13 mouse cellular contexts compared by ENCODE assay signal in genomic region chr6:88741041-88741440, GRCm38 (mm10). TPM values are rescaled to one million over a fixed set of nuclear protein-coding genes. Genes with fewer than 3 reads are reported as not detected.
DNase-seq lines count a peak whose midpoint lies in the region; ATAC-seq and TF ChIP-seq lines count a peak whose summit lies in the region.
"Had no signal": no experiment of that assay in that cellular context is flagged by ENCODE, and none has a peak within 500 bp of the region (broad histone marks: within the 10 kb centered on the region; RNA-seq: fewer than 3 reads in every experiment).

No protein-coding gene starts in this region.

- peaks cover 32% of the 10 kb centered on the region for H3K36me3 ChIP-seq in liver, embryonic 12.5 days
- H3K36me3 ChIP-seq in neural tube, embryonic 15.5 days, result no peaks in the 10 kb centered on the region
- H3K36me3 ChIP-seq: embryonic facial prominence, embryonic 13.5 days; forebrain, embryonic 12.5 days; hindbrain, embryonic 12.5 days; limb, embryonic 12.5 days had no signal

- no peaks in the 10 kb centered on the region for H3K9me3 ChIP-seq in liver, embryonic 12.5 days (replicated peaks)
- no peaks in the 10 kb centered on the region for H3K9me3 ChIP-seq in neural tube, embryonic 15.5 days (replicated peaks)
- H3K9me3 ChIP-seq: embryonic facial prominence, embryonic 13.5 days; forebrain, embryonic 12.5 days; hindbrain, embryonic 12.5 days; limb, embryonic 12.5 days had no signal

- peak overlapping the region; percentile 82 for H3K27ac ChIP-seq in left cerebral cortex, adult 2 months
- H3K27ac ChIP-seq in liver, embryonic 12.5 days, result peak overlapping the region; percentile 90
- peak overlapping the region; percentile 29 for H3K27ac ChIP-seq in neural tube, embryonic 15.5 days (replicated peaks)
- H3K27ac ChIP-seq: embryonic facial prominence, embryonic 13.5 days; forebrain, embryonic 12.5 days; hindbrain, embryonic 12.5 days; limb, embryonic 12.5 days had no signal

- ATAC-seq in liver, embryonic 12.5 days, result peak; percentile 100
- no peak for ATAC-seq in neural tube, embryonic 15.5 days (ENCODE audit: low FRiP score)

- intact Hi-C loops in left cerebral cortex, adult 2 months (cut with DNase I), result no loop called here
- intact Hi-C loops in left cerebral cortex, postnatal 4 days (cut with DNase I), result no loop called here

- WGBS in liver, embryonic 12.5 days (ENCODE audit: insufficient replicate concordance), result 34% methylated on average over 3 of the region's 3 CpGs
- 85% methylated on average over 3 of the region's 3 CpGs for WGBS in neural tube, embryonic 15.5 days

- H3K4me2 ChIP-seq in liver, embryonic 12.5 days, result peak overlapping the region; percentile 55
- no peak overlapping the region for H3K4me2 ChIP-seq in neural tube, embryonic 15.5 days
- H3K4me2 ChIP-seq: embryonic facial prominence, embryonic 13.5 days; forebrain, embryonic 12.5 days; hindbrain, embryonic 12.5 days; limb, embryonic 12.5 days had no signal

- no peak for TF ChIP-seq CTCF in left cerebral cortex, adult 2 months (IDR thresholded peaks at IDR 0.05)

- DNase-seq in left cerebral cortex, adult 2 months (ENCODE audit: extremely low spot score in 1 of 2, low spot score in 2 of 2), result no peak
- no peak for DNase-seq in left cerebral cortex, postnatal 4 days
- peak; percentile 74 for DNase-seq in c-Kit-positive CD71-positive TER-119-positive erythroid progenitor cells, embryonic 14.5 days (ENCODE audit: low spot score)
- DNase-seq in thymus, postnatal 25 days, result no peak
- no peak for DNase-seq in left cerebral cortex, adult 9 months (ENCODE audit: low spot score in 2 of 2)
- DNase-seq: adrenal gland, adult 8-10 months had no signal

- H3K27me3 ChIP-seq in liver, embryonic 12.5 days (replicated peaks), result 0 out of 2 replicates have a peak, but pooled peaks cover 10% of the 10 kb centered on the region
- H3K27me3 ChIP-seq in neural tube, embryonic 15.5 days (replicated peaks), result no peaks in the 10 kb centered on the region
- H3K27me3 ChIP-seq: embryonic facial prominence, embryonic 13.5 days; forebrain, embryonic 12.5 days; hindbrain, embryonic 12.5 days had no signal

- peaks cover 70% of the 10 kb centered on the region for H3K4me1 ChIP-seq in liver, embryonic 12.5 days
- H3K4me1 ChIP-seq in neural tube, embryonic 15.5 days, result peaks cover 56% of the 10 kb centered on the region
- H3K4me1 ChIP-seq: megakaryocyte, embryonic 14.5 days had no signal

- H3K4me3 ChIP-seq in left cerebral cortex, adult 2 months, result no peak overlapping the region
- peak overlapping the region; percentile 4; the same call in 1 of the 2 replicates for H3K4me3 ChIP-seq in liver, embryonic 12.5 days
- H3K4me3 ChIP-seq in neural tube, embryonic 15.5 days (replicated peaks), result no peak overlapping the region
- H3K4me3 ChIP-seq: embryonic facial prominence, embryonic 13.5 days; forebrain, embryonic 12.5 days; hindbrain, embryonic 12.5 days; limb, embryonic 12.5 days; megakaryocyte, embryonic 14.5 days had no signal

- peak overlapping the region; percentile 62 for H3K9ac ChIP-seq in liver, embryonic 12.5 days
- no peak overlapping the region for H3K9ac ChIP-seq in neural tube, embryonic 15.5 days (replicated peaks)
- H3K9ac ChIP-seq: embryonic facial prominence, embryonic 13.5 days; forebrain, embryonic 12.5 days; hindbrain, embryonic 12.5 days; limb, embryonic 12.5 days had no signal

RNA-seq across cellular contexts. Expression of gene Mgll, which starts 16.8 kb away (rescaled TPM):
- total RNA-seq in left cerebral cortex, adult 2 months (2021), result 100 to 1,000 TPM; 185 to 189 TPM
- 10 to 100 TPM; 32.9 to 40.7 TPM for total RNA-seq in left cerebral cortex, postnatal 4 days (2021)
- polyA plus RNA-seq in liver, embryonic 12.5 days (2016; fragmentation: Nextera tagmentation; extraction: Ambion mirVana), result 46.4 and 47.7 TPM in 2 replicates
- 72.1 and 74.7 TPM in 2 replicates for polyA plus RNA-seq in neural tube, embryonic 15.5 days (2015; fragmentation: Nextera tagmentation; extraction: Ambion mirVana)

Comparison
In these comparisons a context has a peak if more than half of its experiments do, and no peak if none do; other contexts are left out.
1. RNA of gene Mgll, which starts 16.8 kb away (total RNA-seq): 185 to 189 TPM in left cerebral cortex, adult 2 months; 32.9 to 40.7 TPM in left cerebral cortex, postnatal 4 days; every median in the first group is over 4 times any median in the second.
2. H3K27ac ChIP-seq: peak in every context shown above with its lines; median percentile 90 in liver, embryonic 12.5 days; 82 in left cerebral cortex, adult 2 months; 29 in neural tube, embryonic 15.5 days.